Mouse (Mus musculus): ENCODE measurements around the gene 9130409I23Rik. TPM values are rescaled to one million over a fixed set of nuclear protein-coding genes. Genes with fewer than 3 reads are reported as not detected.

Gene 9130409I23Rik
- polyA plus RNA-seq, 1 experiment from 2014 or later: not detected

Other genes starting within 250 kb of the 9130409I23Rik start
- 3,503 and 3,633 TPM in 2 replicates for gene H3f3a, start 237.3 kb upstream of the 9130409I23Rik start, polyA plus RNA-seq (2015; fragmentation: Nextera tagmentation; extraction: Ambion mirVana)
- 36.6 and 41.9 TPM in 2 replicates for gene Sde2, start 200.1 kb upstream of the 9130409I23Rik start, polyA plus RNA-seq (2015; fragmentation: Nextera tagmentation; extraction: Ambion mirVana)
- 4.1 and 6.6 TPM in 2 replicates for gene Lefty2, start 158.1 kb upstream of the 9130409I23Rik start, polyA plus RNA-seq (2015; fragmentation: Nextera tagmentation; extraction: Ambion mirVana)
- gene Pycr2, start 146.9 kb upstream of the 9130409I23Rik start, polyA plus RNA-seq (2015; fragmentation: Nextera tagmentation; extraction: Ambion mirVana): 78.8 and 84.8 TPM in 2 replicates
- 0.30 and 0.39 TPM in 2 replicates for gene Lefty1, start 116.2 kb upstream of the 9130409I23Rik start, polyA plus RNA-seq (2015; fragmentation: Nextera tagmentation; extraction: Ambion mirVana)
- 1.3 and 2.0 TPM in 2 replicates for gene Tmem63a, start 108.9 kb upstream of the 9130409I23Rik start, polyA plus RNA-seq (2015; fragmentation: Nextera tagmentation; extraction: Ambion mirVana)
- 5.5 and 6.6 TPM in 2 replicates for gene Ephx1, start 30.3 kb upstream of the 9130409I23Rik start, polyA plus RNA-seq (2015; fragmentation: Nextera tagmentation; extraction: Ambion mirVana)
- 43.1 and 51.4 TPM in 2 replicates for gene Nvl, start 93.0 kb downstream of the 9130409I23Rik start, polyA plus RNA-seq (2015; fragmentation: Nextera tagmentation; extraction: Ambion mirVana)
- gene Cnih4, start 93.5 kb downstream of the 9130409I23Rik start, polyA plus RNA-seq (2015; fragmentation: Nextera tagmentation; extraction: Ambion mirVana): 70.0 and 78.4 TPM in 2 replicates
- 30.7 and 32.0 TPM in 2 replicates for gene Wdr26, start 160.8 kb downstream of the 9130409I23Rik start, polyA plus RNA-seq (2015; fragmentation: Nextera tagmentation; extraction: Ambion mirVana)